Mouse (Mus musculus): ENCODE data around the gene Tmem233. TPM values are rescaled to one million over a fixed set of nuclear protein-coding genes. Genes with fewer than 3 reads are reported as not detected.

The Tmem233 gene
- polyA plus RNA-seq, 1 experiment from 2014 or later, result not detected

- WGBS, result 29% methylated on average over 17 of the region's 17 CpGs
- H3K9me3 ChIP-seq (ENCODE audit: control insufficient read depth, low read length), result no peaks in the 10 kb centered on the region
- H3K4me3 ChIP-seq (ENCODE audit: control insufficient read depth in 1 of 2, insufficient read depth in 1 of 2, low read depth in 1 of 2, low read length in 2 of 2), result no peak overlapping the region
- no peak for ATAC-seq (ENCODE audit: insufficient number of reproducible peaks, insufficient read depth, low FRiP score, low read depth)
- H3K4me1 ChIP-seq (ENCODE audit: control insufficient read depth in 2 of 2, insufficient read depth in 2 of 2, low read length in 2 of 2), result no peaks in the 10 kb centered on the region; a peak in 1 of 4 replicates
- H3K9ac ChIP-seq (ENCODE audit: low read length), result no peak overlapping the region
- H3K27me3 ChIP-seq (ENCODE audit: control insufficient read depth, insufficient read depth, low read length), result peaks cover 17% of the 10 kb centered on the region
- H3K36me3 ChIP-seq (ENCODE audit: control insufficient read depth, insufficient read depth, low read length), result no peaks in the 10 kb centered on the region
- H3K27ac ChIP-seq (replicated peaks in 1 of 2; ENCODE audit: control insufficient read depth in 1 of 2, insufficient read depth in 1 of 2, low read depth in 2 of 2, low read length in 2 of 2), result no peak overlapping the region
- H3K4me2 ChIP-seq (ENCODE audit: low read length), result no peak overlapping the region
Observed at GRCm38 (mm10) chr5:116082241-116082900, 673 bp downstream of the Tmem233 start.

DNA sequence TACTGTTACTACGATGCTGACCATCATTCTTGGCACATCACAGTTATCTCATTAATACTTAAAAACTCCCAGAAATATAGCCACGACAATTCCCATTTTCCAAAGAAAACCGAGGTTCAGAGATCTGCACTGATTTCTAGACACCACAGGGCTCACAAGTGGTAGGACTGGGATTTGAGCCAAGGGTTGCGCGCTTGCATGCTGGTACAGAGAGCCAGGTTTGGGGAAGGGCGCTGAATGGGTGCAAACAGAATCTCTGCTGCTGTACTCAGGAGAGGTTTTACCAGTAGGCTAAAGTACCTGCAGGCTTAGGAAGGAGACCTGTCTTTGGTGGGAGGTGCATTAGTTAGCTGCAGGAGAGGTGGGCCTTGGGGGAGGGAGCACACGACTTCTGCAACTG lies 1.4 kb downstream of the Tmem233 start:
- H3K4me3 ChIP-seq (ENCODE audit: control insufficient read depth in 1 of 2, insufficient read depth in 1 of 2, low read depth in 1 of 2, low read length in 2 of 2), result no peak overlapping the region
- no peaks in the 10 kb centered on the region for H3K9me3 ChIP-seq (ENCODE audit: control insufficient read depth, low read length)
- no peaks in the 10 kb centered on the region for H3K36me3 ChIP-seq (ENCODE audit: control insufficient read depth, insufficient read depth, low read length)
- WGBS, result 71% methylated on average over 7 of the region's 7 CpGs
- no peaks in the 10 kb centered on the region; a peak in 1 of 4 replicates for H3K4me1 ChIP-seq (ENCODE audit: control insufficient read depth in 2 of 2, insufficient read depth in 2 of 2, low read length in 2 of 2)
- peaks cover 17% of the 10 kb centered on the region for H3K27me3 ChIP-seq (ENCODE audit: control insufficient read depth, insufficient read depth, low read length)
- no peak overlapping the region for H3K4me2 ChIP-seq (ENCODE audit: low read length)
- no peak overlapping the region for H3K27ac ChIP-seq (replicated peaks in 1 of 2; ENCODE audit: control insufficient read depth in 1 of 2, insufficient read depth in 1 of 2, low read depth in 2 of 2, low read length in 2 of 2)
- ATAC-seq (ENCODE audit: insufficient number of reproducible peaks, insufficient read depth, low FRiP score, low read depth), result no peak
- H3K9ac ChIP-seq (ENCODE audit: low read length), result no peak overlapping the region

- Histone ChIP-seq H3K27me3 (ENCODE audit: control insufficient read depth, insufficient read depth, low read length) (peaks cover 17% of the 10 kb centered on the region), H3K4me2 (ENCODE audit: low read length) (no peak overlapping the region), H3K9ac (ENCODE audit: low read length) (no peak overlapping the region), H3K9me3 (ENCODE audit: control insufficient read depth, low read length) (no peaks in the 10 kb centered on the region), H3K4me1 (ENCODE audit: control insufficient read depth in 2 of 2, insufficient read depth in 2 of 2, low read length in 2 of 2) (no peaks in the 10 kb centered on the region; a peak in 1 of 4 replicates), H3K36me3 (ENCODE audit: control insufficient read depth, insufficient read depth, low read length) (no peaks in the 10 kb centered on the region), H3K4me3 (ENCODE audit: control insufficient read depth in 1 of 2, insufficient read depth in 1 of 2, low read depth in 1 of 2, low read length in 2 of 2) (no peak overlapping the region), H3K27ac (replicated peaks in 1 of 2; ENCODE audit: control insufficient read depth in 1 of 2, insufficient read depth in 1 of 2, low read depth in 2 of 2, low read length in 2 of 2) (no peak overlapping the region)
- 35% methylated on average over 6 of the region's 6 CpGs for WGBS
- ATAC-seq (ENCODE audit: insufficient number of reproducible peaks, insufficient read depth, low FRiP score, low read depth), result no peak
Observed at GRCm38 (mm10) chr5:116080736-116081135, 2.3 kb downstream of the Tmem233 start.

GRCm38 (mm10) chr5:116069618-116070017 lies 13.4 kb downstream of the Tmem233 start:
- H3K4me3 ChIP-seq (ENCODE audit: control insufficient read depth in 1 of 2, insufficient read depth in 1 of 2, low read depth in 1 of 2, low read length in 2 of 2), result no peak overlapping the region
- no peak overlapping the region for H3K9ac ChIP-seq (ENCODE audit: low read length)
- no peak overlapping the region for H3K27ac ChIP-seq (replicated peaks in 1 of 2; ENCODE audit: control insufficient read depth in 1 of 2, insufficient read depth in 1 of 2, low read depth in 2 of 2, low read length in 2 of 2)
- H3K4me1 ChIP-seq (ENCODE audit: control insufficient read depth in 2 of 2, insufficient read depth in 2 of 2, low read length in 2 of 2), result no peaks in the 10 kb centered on the region
- no peak overlapping the region for H3K4me2 ChIP-seq (ENCODE audit: low read length)
- H3K9me3 ChIP-seq (ENCODE audit: control insufficient read depth, low read length), result no peaks in the 10 kb centered on the region
- 91% methylated on average over 4 of the region's 4 CpGs for WGBS
- H3K27me3 ChIP-seq (ENCODE audit: control insufficient read depth, insufficient read depth, low read length), result no peaks in the 10 kb centered on the region
- no peaks in the 10 kb centered on the region for H3K36me3 ChIP-seq (ENCODE audit: control insufficient read depth, insufficient read depth, low read length)
- ATAC-seq (ENCODE audit: insufficient number of reproducible peaks, insufficient read depth, low FRiP score, low read depth), result no peak

- Histone ChIP-seq H3K9me3 (ENCODE audit: control insufficient read depth, low read length) (no peaks in the 10 kb centered on the region), H3K4me2 (ENCODE audit: low read length) (no peak overlapping the region), H3K9ac (ENCODE audit: low read length) (no peak overlapping the region), H3K4me1 (ENCODE audit: control insufficient read depth in 2 of 2, insufficient read depth in 2 of 2, low read length in 2 of 2) (no peaks in the 10 kb centered on the region), H3K27me3 (ENCODE audit: control insufficient read depth, insufficient read depth, low read length) (no peaks in the 10 kb centered on the region), H3K36me3 (ENCODE audit: control insufficient read depth, insufficient read depth, low read length) (no peaks in the 10 kb centered on the region), H3K27ac (replicated peaks in 1 of 2; ENCODE audit: control insufficient read depth in 1 of 2, insufficient read depth in 1 of 2, low read depth in 2 of 2, low read length in 2 of 2) (no peak overlapping the region), H3K4me3 (ENCODE audit: control insufficient read depth in 1 of 2, insufficient read depth in 1 of 2, low read depth in 1 of 2, low read length in 2 of 2) (no peak overlapping the region)
- no peak for ATAC-seq (ENCODE audit: insufficient number of reproducible peaks, insufficient read depth, low FRiP score, low read depth)
- WGBS, result 53% methylated on average over 6 of the region's 6 CpGs
Observed at GRCm38 (mm10) chr5:116052826-116053225, 30.2 kb downstream of the Tmem233 start.

GRCm38 (mm10) chr5:116052171-116052570 lies 30.9 kb downstream of the Tmem233 start:
- Histone ChIP-seq H3K9me3 (ENCODE audit: control insufficient read depth, low read length) (no peaks in the 10 kb centered on the region), H3K4me2 (ENCODE audit: low read length) (no peak overlapping the region), H3K27me3 (ENCODE audit: control insufficient read depth, insufficient read depth, low read length) (no peaks in the 10 kb centered on the region), H3K9ac (ENCODE audit: low read length) (no peak overlapping the region), H3K4me3 (ENCODE audit: control insufficient read depth in 1 of 2, insufficient read depth in 1 of 2, low read depth in 1 of 2, low read length in 2 of 2) (no peak overlapping the region), H3K27ac (replicated peaks in 1 of 2; ENCODE audit: control insufficient read depth in 1 of 2, insufficient read depth in 1 of 2, low read depth in 2 of 2, low read length in 2 of 2) (no peak overlapping the region), H3K4me1 (ENCODE audit: control insufficient read depth in 2 of 2, insufficient read depth in 2 of 2, low read length in 2 of 2) (no peaks in the 10 kb centered on the region), H3K36me3 (ENCODE audit: control insufficient read depth, insufficient read depth, low read length) (no peaks in the 10 kb centered on the region)
- ATAC-seq (ENCODE audit: insufficient number of reproducible peaks, insufficient read depth, low FRiP score, low read depth), result no peak
- 82% methylated on average over 5 of the region's 5 CpGs for WGBS

- Histone ChIP-seq H3K9ac (ENCODE audit: low read length) (no peak overlapping the region), H3K9me3 (ENCODE audit: control insufficient read depth, low read length) (no peaks in the 10 kb centered on the region), H3K27me3 (ENCODE audit: control insufficient read depth, insufficient read depth, low read length) (no peaks in the 10 kb centered on the region), H3K36me3 (ENCODE audit: control insufficient read depth, insufficient read depth, low read length) (no peaks in the 10 kb centered on the region), H3K4me1 (ENCODE audit: control insufficient read depth in 2 of 2, insufficient read depth in 2 of 2, low read length in 2 of 2) (no peaks in the 10 kb centered on the region), H3K4me3 (ENCODE audit: control insufficient read depth in 1 of 2, insufficient read depth in 1 of 2, low read depth in 1 of 2, low read length in 2 of 2) (no peak overlapping the region), H3K27ac (replicated peaks in 1 of 2; ENCODE audit: control insufficient read depth in 1 of 2, insufficient read depth in 1 of 2, low read depth in 2 of 2, low read length in 2 of 2) (no peak overlapping the region), H3K4me2 (ENCODE audit: low read length) (no peak overlapping the region)
- WGBS, result 72% methylated on average over 4 of the region's 4 CpGs
- no peak for ATAC-seq (ENCODE audit: insufficient number of reproducible peaks, insufficient read depth, low FRiP score, low read depth)
Observed at GRCm38 (mm10) chr5:116049821-116050220, 33.2 kb downstream of the Tmem233 start.

- Histone ChIP-seq H3K4me2 (ENCODE audit: low read length) (no peak overlapping the region), H3K9ac (ENCODE audit: low read length) (no peak overlapping the region), H3K4me3 (ENCODE audit: control insufficient read depth in 1 of 2, insufficient read depth in 1 of 2, low read depth in 1 of 2, low read length in 2 of 2) (no peak overlapping the region), H3K4me1 (ENCODE audit: control insufficient read depth in 2 of 2, insufficient read depth in 2 of 2, low read length in 2 of 2) (no peaks in the 10 kb centered on the region), H3K9me3 (ENCODE audit: control insufficient read depth, low read length) (no peaks in the 10 kb centered on the region), H3K36me3 (ENCODE audit: control insufficient read depth, insufficient read depth, low read length) (no peaks in the 10 kb centered on the region), H3K27ac (replicated peaks in 1 of 2; ENCODE audit: control insufficient read depth in 1 of 2, insufficient read depth in 1 of 2, low read depth in 2 of 2, low read length in 2 of 2) (no peak overlapping the region), H3K27me3 (ENCODE audit: control insufficient read depth, insufficient read depth, low read length) (no peaks in the 10 kb centered on the region)
- no peak for ATAC-seq (ENCODE audit: insufficient number of reproducible peaks, insufficient read depth, low FRiP score, low read depth)
- WGBS, result 66% methylated on average over 3 of the region's 3 CpGs
Observed at GRCm38 (mm10) chr5:116048321-116048720, 34.7 kb downstream of the Tmem233 start.

Measured in heart, embryonic 14.5 days (tissue).